Mouse (Mus musculus) MEL (cell line): Measurements from ENCODE around the gene Usmg5.

ENCODE experiments used
- CTCF ChIP-seq, 3 experiments: IDR thresholded peaks in 2 of 3; conservative IDR thresholded peaks in 1 of 3; 2 replicates each; pipeline ENCODE4 v1.5.1; 2011 to 2012; ENCODE audit warnings: low read length in 3 of 3, low read depth in 2 of 3, mild to moderate bottlenecking in 2 of 3, improper control_type of control experiment in 1 of 3, inconsistent platforms in 1 of 3, mixed read lengths in 1 of 3, moderate library complexity in 1 of 3; ENCODE audit not compliant: control insufficient read depth in 1 of 3, insufficient read depth in 1 of 3, poor library complexity in 1 of 3, severe bottlenecking in 1 of 3
- EP300 ChIP-seq, 2 experiments: IDR thresholded peaks; 2 replicates each; pipeline ENCODE4 v1.6.1; 2011; ENCODE audit warnings: improper control_type of control experiment in 2 of 2, low read length in 2 of 2, low read depth in 1 of 2, mild to moderate bottlenecking in 1 of 2
- GABPA ChIP-seq: IDR thresholded peaks from 2 replicates; pipeline ENCODE4 v1.6.1; 2012; ENCODE audit warnings: low read depth, mild to moderate bottlenecking, inconsistent platforms, low read length, improper control_type of control experiment, moderate library complexity
- GATA1 ChIP-seq: IDR thresholded peaks from 2 replicates; pipeline ENCODE4 v1.6.1; 2011; ENCODE audit warnings: low read depth, low read length, improper control_type of control experiment
- HCFC1 ChIP-seq: IDR thresholded peaks from 2 replicates; pipeline ENCODE4 v1.6.1; 2012; ENCODE audit warnings: low read depth, mild to moderate bottlenecking, inconsistent platforms, low read length, improper control_type of control experiment, moderate library complexity
- MAZ ChIP-seq: IDR thresholded peaks from 2 replicates; pipeline ENCODE4 v1.6.1; 2012; ENCODE audit warnings: low read depth, mild to moderate bottlenecking, inconsistent platforms, low read length, improper control_type of control experiment
- MYB ChIP-seq: IDR thresholded peaks from 2 replicates; pipeline ENCODE4 v1.6.1; 2011; ENCODE audit warnings: mild to moderate bottlenecking, low read depth, low read length, improper control_type of control experiment
- NELFE ChIP-seq: IDR thresholded peaks from 2 replicates; pipeline ENCODE4 v1.6.1; 2011; ENCODE audit warnings: low read depth, low read length, improper control_type of control experiment
- POLR2A ChIP-seq, 2 experiments: IDR thresholded peaks; 2 replicates each; pipeline ENCODE4 v1.6.1; 2011 to 2012; ENCODE audit warnings: low read length in 2 of 2, mild to moderate bottlenecking in 2 of 2, control low read depth in 1 of 2, improper control_type of control experiment in 1 of 2, low read depth in 1 of 2, moderate library complexity in 1 of 2; ENCODE audit not compliant: control insufficient read depth in 1 of 2, insufficient read depth in 1 of 2, poor library complexity in 1 of 2
- RCOR1 ChIP-seq: IDR thresholded peaks from 2 replicates; pipeline ENCODE4 v1.6.1; 2012; ENCODE audit warnings: low read depth, mild to moderate bottlenecking, inconsistent platforms, low read length, improper control_type of control experiment
- ZMIZ1 ChIP-seq: IDR thresholded peaks from 2 replicates; pipeline ENCODE4 v1.6.1; 2012; ENCODE audit warnings: low read depth, mild to moderate bottlenecking, inconsistent platforms, low read length, improper control_type of control experiment, moderate library complexity
- ZNF384 ChIP-seq: IDR thresholded peaks from 2 replicates; pipeline ENCODE4 v1.6.1; 2012; ENCODE audit warnings: low read depth, mild to moderate bottlenecking, inconsistent platforms, low read length, improper control_type of control experiment

- no peak for TF ChIP-seq MAZ
- TF ChIP-seq CTCF (IDR thresholded peaks at IDR 0.05 in 2 of 3, conservative IDR thresholded peaks at IDR 0.05 in 1 of 3; ENCODE audit: control insufficient read depth in 1 of 3, insufficient read depth in 1 of 3, low read depth in 2 of 3, low read length in 3 of 3, poor library complexity in 1 of 3, severe bottlenecking in 1 of 3), result peak in 2 of 3 experiments; percentile 42 to 68; a peak in 4 of 6 replicates
- TF ChIP-seq NELFE, result no peak
- TF ChIP-seq GABPA, result no peak
- TF ChIP-seq POLR2A (IDR thresholded peaks at IDR 0.05; ENCODE audit: control insufficient read depth in 1 of 2, insufficient read depth in 1 of 2, low read depth in 1 of 2, low read length in 2 of 2, poor library complexity in 1 of 2), result no peak
- no peak for TF ChIP-seq MYB
- TF ChIP-seq GATA1, result no peak
- no peak for TF ChIP-seq ZNF384
- TF ChIP-seq EP300 (IDR thresholded peaks at IDR 0.05; ENCODE audit: low read depth in 1 of 2, low read length in 2 of 2), result no peak
- no peak for TF ChIP-seq HCFC1
- no peak for TF ChIP-seq ZMIZ1
- TF ChIP-seq RCOR1, result no peak
Measured at GRCm38 (mm10) chr19:47043608-47044007, 46.8 kb downstream of the Usmg5 start.
